Mouse (Mus musculus): ENCODE measurements at regions not wholly inside any gene's neighbourhood (a gene's known extent, or its start where the extent isn't known, plus 50 kb on each side); places are given as distances from the start of the nearest gene placed in this dataset.

DNA sequence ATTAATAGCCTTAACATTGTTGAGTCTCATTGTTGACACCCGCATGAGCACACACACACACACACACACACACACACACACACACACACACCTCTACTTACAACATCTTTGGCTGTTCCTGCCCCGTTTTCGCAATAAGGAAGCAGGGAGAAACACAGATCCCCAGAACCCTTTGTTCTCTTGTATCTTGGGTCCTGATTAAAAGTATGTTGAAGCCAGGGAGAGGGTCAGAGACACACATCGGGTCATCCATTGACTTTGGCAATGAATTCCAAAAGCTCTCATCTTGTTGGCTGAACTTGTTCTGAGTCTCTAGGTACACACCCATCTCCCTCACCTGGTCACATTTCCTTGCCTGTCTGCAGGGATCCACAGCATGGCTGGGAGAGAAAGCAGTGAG lies 303.9 kb upstream of the 4930535I16Rik start:
- DNase-seq (ENCODE audit: low read depth) = no peak
- TF ChIP-seq CTCF (IDR thresholded peaks at IDR 0.05; ENCODE audit: borderline replicate concordance, extremely low read depth, insufficient read depth, insufficient read length) (no peak), POLR2A (IDR thresholded peaks at IDR 0.05; ENCODE audit: borderline replicate concordance, extremely low read depth, insufficient read depth, insufficient read length, poor library complexity, severe bottlenecking) (no peak)

DNA sequence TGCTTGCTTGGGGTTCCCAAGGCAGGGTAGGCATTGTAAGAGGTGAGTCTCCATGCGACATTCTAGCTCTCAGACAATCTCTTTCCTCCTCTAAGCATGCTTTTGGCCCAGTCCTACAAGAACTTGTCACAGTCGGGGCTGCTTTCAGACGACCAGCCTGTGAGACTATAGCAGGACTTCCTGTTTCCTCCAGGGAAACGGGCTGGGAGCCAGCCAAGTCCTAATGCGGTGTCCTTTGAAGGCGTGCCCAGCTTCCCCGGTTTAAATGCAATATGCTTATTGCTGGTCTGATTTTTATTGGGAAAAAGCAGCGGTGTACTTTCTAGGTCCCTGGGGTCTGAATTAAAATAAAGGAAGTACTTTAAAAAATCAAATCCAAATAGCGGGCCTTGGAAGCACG lies 299.4 kb upstream of the 4930535I16Rik start:
- no peak for TF ChIP-seq POLR2A (IDR thresholded peaks at IDR 0.05; ENCODE audit: borderline replicate concordance, extremely low read depth, insufficient read depth, insufficient read length, poor library complexity, severe bottlenecking)
- no peak for TF ChIP-seq CTCF (IDR thresholded peaks at IDR 0.05; ENCODE audit: borderline replicate concordance, extremely low read depth, insufficient read depth, insufficient read length)

DNA sequence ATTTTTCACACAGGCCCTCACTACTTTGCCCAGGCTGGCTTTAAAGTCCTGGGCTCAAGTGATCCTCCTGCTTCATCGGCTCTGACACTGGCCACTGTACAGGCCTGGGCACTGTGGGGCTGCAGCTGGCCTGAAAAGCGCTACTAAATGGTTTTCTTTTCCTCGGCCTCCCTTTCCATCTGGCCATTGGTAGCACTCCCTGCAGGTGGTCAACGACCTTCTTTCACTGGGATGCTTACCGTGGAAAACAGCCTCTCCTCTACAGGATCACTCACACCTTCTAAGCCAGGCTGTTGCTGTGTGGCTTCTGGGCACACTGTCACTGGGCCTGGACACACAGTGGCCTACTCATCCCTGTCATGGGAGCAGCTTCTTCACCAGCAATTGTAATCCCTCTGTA lies 298.5 kb upstream of the 4930535I16Rik start:
- TF ChIP-seq POLR2A (IDR thresholded peaks at IDR 0.05; ENCODE audit: borderline replicate concordance, extremely low read depth, insufficient read depth, insufficient read length, poor library complexity, severe bottlenecking) (no peak), CTCF (IDR thresholded peaks at IDR 0.05; ENCODE audit: borderline replicate concordance, extremely low read depth, insufficient read depth, insufficient read length) (no peak)
- no peak for DNase-seq (ENCODE audit: low read depth)

More for the DNA sequence above, 299.4 kb upstream of the 4930535I16Rik start:
- DNase-seq (ENCODE audit: low read depth) = peak; percentile 91

DNA sequence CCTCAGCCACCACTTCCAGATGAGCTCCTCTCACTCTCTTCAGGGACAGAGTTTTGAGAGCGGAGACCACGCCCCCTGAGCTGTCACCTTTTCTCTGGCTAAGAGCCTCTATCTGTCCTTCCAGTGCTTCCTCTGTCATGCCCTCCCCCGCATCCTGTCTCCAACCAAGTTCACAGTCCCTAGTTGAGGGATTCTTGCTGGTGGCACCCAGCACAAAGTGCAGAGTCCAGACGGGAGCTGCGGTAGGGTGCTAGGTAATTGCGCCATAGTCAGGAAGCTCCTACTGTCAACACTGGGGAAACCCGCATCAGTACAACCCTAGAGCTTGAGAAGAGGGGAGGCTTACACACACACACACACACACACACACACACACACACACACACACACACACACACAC lies 297.3 kb upstream of the 4930535I16Rik start:
- no peak for DNase-seq (ENCODE audit: low read depth)
- TF ChIP-seq CTCF (IDR thresholded peaks at IDR 0.05; ENCODE audit: borderline replicate concordance, extremely low read depth, insufficient read depth, insufficient read length) (no peak), POLR2A (IDR thresholded peaks at IDR 0.05; ENCODE audit: borderline replicate concordance, extremely low read depth, insufficient read depth, insufficient read length, poor library complexity, severe bottlenecking) (no peak)

DNA sequence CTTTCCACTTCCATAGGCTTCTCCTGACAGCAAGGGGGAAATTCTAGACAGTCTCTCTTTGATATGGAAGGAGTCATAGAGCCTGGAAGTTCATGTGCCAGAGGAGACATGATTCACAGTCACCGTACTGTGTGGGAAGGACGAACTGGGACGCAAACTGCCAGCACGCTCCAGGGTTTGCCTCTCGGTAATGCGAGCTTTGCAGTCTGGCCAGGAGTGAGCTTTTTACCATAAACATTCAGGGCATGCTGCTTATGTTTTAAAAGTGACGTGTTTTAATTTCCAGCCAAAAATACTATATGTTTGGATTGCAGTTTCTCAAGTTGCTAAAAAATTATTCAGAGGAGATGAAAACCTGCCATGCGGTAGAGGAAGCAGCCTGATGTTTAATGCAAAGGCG lies 292.3 kb upstream of the 4930535I16Rik start:
- no peak for TF ChIP-seq POLR2A (IDR thresholded peaks at IDR 0.05; ENCODE audit: borderline replicate concordance, extremely low read depth, insufficient read depth, insufficient read length, poor library complexity, severe bottlenecking)
- TF ChIP-seq CTCF (IDR thresholded peaks at IDR 0.05; ENCODE audit: borderline replicate concordance, extremely low read depth, insufficient read depth, insufficient read length) = no peak
- DNase-seq (ENCODE audit: low read depth) = peak; percentile 46

DNA sequence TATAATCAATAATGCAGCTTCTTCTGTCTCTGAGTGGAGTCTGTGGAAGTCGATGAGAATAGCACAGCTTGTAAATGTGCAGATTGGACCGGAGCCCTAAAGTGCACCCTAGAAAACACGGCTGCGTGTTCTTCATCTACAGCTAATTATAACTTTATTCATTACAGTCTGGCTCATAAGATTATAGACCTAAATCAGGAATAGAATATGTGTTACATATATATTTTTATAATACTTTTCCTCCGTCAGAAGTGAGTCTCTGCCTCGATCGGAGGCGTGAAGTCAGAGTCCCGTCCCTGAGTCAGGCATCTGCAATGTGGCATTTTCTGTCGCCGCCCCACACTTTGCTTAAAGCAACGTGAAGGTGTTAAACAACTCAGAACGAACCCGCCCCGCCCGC lies 288.7 kb upstream of the 4930535I16Rik start:
- TF ChIP-seq CTCF (IDR thresholded peaks at IDR 0.05; ENCODE audit: borderline replicate concordance, extremely low read depth, insufficient read depth, insufficient read length) (no peak), POLR2A (IDR thresholded peaks at IDR 0.05; ENCODE audit: borderline replicate concordance, extremely low read depth, insufficient read depth, insufficient read length, poor library complexity, severe bottlenecking) (no peak)
- no peak for DNase-seq (ENCODE audit: low read depth)

DNA sequence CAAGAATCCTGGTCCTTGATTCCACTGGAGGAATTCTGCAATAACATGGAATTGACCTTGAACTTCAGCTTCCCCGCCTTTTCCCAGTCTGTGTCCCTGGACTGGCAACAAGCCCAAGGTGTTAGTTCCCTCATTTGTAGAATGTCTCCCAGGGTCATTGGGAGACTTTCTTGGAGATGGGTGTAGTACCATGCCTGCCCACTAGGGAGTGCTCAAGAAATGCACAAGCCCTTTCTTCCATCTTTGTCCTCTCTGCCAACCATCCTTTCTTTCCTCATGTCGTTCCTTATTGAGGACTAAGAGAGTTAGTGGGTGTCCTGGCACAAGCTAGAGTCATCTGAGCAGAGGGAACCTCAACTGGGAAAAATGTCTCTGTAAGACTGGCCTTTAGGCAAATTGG lies 285.9 kb upstream of the 4930535I16Rik start:
- no peak for DNase-seq (ENCODE audit: low read depth)
- TF ChIP-seq POLR2A (IDR thresholded peaks at IDR 0.05; ENCODE audit: borderline replicate concordance, extremely low read depth, insufficient read depth, insufficient read length, poor library complexity, severe bottlenecking) = no peak
- peak; percentile 63; the same call in 1 of the 2 replicates for TF ChIP-seq CTCF (IDR thresholded peaks at IDR 0.05; ENCODE audit: borderline replicate concordance, extremely low read depth, insufficient read depth, insufficient read length)

DNA sequence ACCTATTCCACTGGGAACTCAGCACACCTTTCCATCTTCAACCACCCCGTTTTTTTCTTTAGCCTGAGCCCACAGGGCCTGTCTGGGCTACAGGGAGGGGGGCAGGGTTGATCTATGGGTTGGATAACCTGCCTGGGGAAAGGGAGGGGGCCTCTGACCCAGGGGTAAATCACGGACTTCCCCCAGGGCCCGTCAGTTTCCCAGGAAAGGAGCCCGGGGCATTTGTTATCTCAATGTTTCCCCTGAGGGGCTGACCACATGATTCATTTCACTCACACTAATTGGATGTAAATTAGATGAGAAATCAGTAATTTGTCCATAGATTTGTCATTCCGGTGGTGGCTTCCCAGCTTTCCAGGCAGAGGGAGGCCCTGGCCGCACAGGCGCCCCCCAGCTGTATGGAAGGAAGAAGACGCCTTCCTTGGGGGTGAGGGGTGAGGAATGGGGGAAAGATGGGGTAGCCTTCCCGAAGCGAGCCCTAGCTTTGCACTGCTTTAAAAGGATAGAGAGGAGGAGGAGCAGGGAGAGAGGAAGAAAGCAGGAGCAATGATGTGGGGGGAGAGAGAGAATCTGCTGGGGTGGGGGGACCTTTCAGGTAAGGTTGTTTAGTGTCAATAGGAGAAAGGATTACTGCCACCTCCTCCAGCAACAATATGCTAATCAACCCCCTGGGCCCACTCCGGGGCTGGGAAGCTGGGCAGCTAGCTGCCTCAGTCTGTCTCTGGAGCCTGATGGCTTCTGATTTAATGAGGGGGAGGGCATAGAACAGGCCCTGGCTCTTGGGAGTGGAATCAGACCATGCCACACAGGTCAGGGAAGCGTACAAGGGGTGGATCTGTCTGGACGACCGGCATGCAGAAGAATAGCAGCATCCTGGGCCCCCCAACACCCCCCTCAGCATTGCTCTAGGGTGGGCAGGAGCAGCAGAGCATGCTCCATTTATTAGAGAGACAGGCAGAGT lies 282.3 kb upstream of the 4930535I16Rik start:
- peak; percentile 38 for DNase-seq (ENCODE audit: low read depth)

DNA sequence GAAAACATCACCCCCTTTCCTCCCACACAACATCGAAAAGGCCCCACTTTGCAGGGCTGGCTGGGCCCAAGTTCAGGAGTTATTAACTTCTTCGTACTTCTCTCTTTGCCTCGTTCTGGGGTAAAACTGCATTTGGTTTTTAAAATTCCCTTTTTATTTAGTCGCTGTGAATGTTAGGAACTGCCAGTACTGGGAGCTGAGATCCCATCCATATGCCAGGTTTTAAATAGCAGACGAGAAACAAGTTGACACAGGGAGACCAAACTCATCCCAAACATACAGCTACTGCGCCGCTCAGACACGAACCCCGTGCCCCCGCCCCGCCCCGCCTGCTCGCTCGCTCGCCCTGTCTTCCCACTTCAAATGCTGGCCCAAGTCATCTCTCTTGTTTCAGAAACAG lies 281.0 kb upstream of the 4930535I16Rik start:
- TF ChIP-seq CTCF (IDR thresholded peaks at IDR 0.05; ENCODE audit: borderline replicate concordance, extremely low read depth, insufficient read depth, insufficient read length) (no peak), POLR2A (IDR thresholded peaks at IDR 0.05; ENCODE audit: borderline replicate concordance, extremely low read depth, insufficient read depth, insufficient read length, poor library complexity, severe bottlenecking) (no peak)
- DNase-seq (ENCODE audit: low read depth) = no peak

More for the DNA sequence above, 282.3 kb upstream of the 4930535I16Rik start:
- TF ChIP-seq CTCF (IDR thresholded peaks at IDR 0.05; ENCODE audit: borderline replicate concordance, extremely low read depth, insufficient read depth, insufficient read length) (no peak), POLR2A (IDR thresholded peaks at IDR 0.05; ENCODE audit: borderline replicate concordance, extremely low read depth, insufficient read depth, insufficient read length, poor library complexity, severe bottlenecking) (no peak)

DNA sequence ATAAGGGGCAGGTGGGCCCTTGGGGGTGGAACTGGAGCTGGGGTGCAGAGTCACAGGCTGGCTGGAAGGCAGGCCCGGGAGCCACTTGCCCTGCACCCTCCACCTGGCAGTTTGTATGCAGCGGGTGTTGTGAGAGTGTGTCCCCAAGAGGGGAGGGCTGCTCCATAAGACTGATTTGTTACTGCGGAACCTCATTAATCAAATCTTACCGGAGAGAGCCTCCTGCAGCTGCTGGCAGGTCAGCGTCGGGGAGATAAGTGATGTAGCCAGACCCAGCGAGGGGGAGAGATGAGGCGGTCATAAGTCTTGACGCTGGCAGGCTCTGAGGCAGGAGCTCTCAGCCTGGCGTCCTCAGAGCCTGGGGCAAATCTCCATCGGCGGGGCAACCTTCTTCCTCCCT lies 278.9 kb upstream of the 4930535I16Rik start:
- peak; percentile 41 for DNase-seq (ENCODE audit: low read depth)
- TF ChIP-seq POLR2A (IDR thresholded peaks at IDR 0.05; ENCODE audit: borderline replicate concordance, extremely low read depth, insufficient read depth, insufficient read length, poor library complexity, severe bottlenecking) (no peak), CTCF (IDR thresholded peaks at IDR 0.05; ENCODE audit: borderline replicate concordance, extremely low read depth, insufficient read depth, insufficient read length) (no peak)

DNA sequence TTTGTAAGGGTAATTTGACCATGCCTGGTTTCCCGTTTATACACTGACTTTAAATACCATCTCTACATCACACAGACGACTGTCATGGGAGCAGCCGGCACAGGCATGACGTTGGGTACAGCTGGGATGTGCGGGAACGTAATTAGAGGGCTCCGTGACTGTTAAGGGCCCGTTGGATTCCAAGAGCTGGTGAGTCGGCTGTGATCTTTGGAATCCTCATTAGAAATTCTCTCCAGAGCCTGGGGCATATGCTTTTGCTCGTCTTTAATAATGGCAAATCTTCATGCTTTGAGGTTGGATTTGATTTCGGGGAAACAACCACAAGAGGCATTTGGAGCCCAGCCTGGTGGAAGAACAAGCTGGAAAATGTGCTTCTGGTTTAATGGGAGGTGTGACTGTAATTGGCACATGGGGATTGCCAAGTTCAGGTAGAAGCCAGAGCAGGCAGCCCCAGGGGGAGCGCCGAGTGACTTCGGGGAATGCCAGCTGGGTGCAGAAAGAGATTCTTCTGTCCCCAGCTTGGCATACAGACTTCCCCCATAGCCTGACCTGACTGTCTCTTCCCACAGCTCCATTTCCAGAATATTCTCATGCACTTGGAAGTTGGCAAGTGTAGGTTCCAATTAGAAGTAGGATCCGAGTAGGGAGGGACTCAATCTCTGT lies 275.4 kb upstream of the 4930535I16Rik start:
- TF ChIP-seq CTCF (IDR thresholded peaks at IDR 0.05; ENCODE audit: borderline replicate concordance, extremely low read depth, insufficient read depth, insufficient read length) (no peak), POLR2A (IDR thresholded peaks at IDR 0.05; ENCODE audit: borderline replicate concordance, extremely low read depth, insufficient read depth, insufficient read length, poor library complexity, severe bottlenecking) (no peak)
- peak; percentile 87 for DNase-seq (ENCODE audit: low read depth)

Data from brain, embryonic 14.5 days (tissue).